Mouse (Mus musculus): ENCODE data around the gene Panx2. TPM values are rescaled to one million over a fixed set of nuclear protein-coding genes. Genes with fewer than 3 reads are reported as not detected.

The Panx2 gene
- polyA plus RNA-seq, 1 experiment from 2014 or later = 0.40 TPM

DNA sequence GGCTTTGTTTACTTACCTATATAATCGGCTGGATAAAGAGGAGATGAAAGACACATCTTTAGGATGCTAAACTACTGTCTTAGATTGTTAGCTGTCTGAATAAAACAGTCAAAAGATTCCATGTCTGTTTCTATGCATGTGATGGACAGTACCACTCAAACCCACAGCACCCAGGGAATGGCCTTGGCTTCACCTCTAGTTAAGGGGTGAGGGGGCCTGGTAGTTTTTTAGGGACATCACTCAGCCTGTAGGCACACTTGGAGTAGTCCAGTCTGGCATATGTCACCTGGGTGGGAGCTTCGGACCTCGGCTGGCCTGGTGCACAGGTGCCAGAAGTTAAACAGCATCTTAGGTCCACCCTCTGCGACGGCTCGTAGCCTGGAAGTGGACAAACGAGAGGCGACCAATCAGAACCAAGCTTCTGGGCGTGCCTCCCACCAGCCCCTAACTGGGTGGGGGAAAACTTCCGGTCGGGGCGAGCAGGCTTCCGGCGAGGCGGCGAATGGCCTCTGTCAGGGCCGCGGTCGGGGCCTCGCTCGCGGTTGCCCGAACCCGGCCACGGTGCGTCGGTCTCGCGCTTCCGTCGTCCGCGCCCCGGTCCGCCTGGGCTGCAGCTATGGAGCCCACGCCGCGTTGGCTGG is 29.2 kb downstream of the Panx2 start, which contains the start of gene Selenoo:
TSS of gene Selenoo (plus strand) at position 478 of the 641 bp plus-strand sequence.
- peak within 1 kb of the TSS; percentile 95 for H3K4me2 ChIP-seq (ENCODE audit: low read depth, low read length)
- H3K27me3 ChIP-seq (ENCODE audit: control insufficient read depth, insufficient read depth, low read length) = no peaks in the 10 kb centered on the region
- WGBS = under 1% methylated on average over 38 of the region's 38 CpGs
- H3K9me3 ChIP-seq (replicated peaks; ENCODE audit: control insufficient read depth, low read length) = no peaks in the 10 kb centered on the region
- peaks cover 15% of the 10 kb centered on the region for H3K4me1 ChIP-seq (ENCODE audit: control insufficient read depth, insufficient read depth, low read length)
- peak within 1 kb of the TSS; percentile 98 for H3K9ac ChIP-seq (ENCODE audit: low read length)
- peak within 1 kb of the TSS; percentile 94 for H3K4me3 ChIP-seq (replicated peaks; ENCODE audit: low read length)
- peak; percentile 94 for ATAC-seq (ENCODE audit: insufficient read depth, low FRiP score)
- H3K27ac ChIP-seq (ENCODE audit: low read length) = peak within 1 kb of the TSS; percentile 78
- H3K36me3 ChIP-seq (ENCODE audit: control insufficient read depth, insufficient read depth, low read length) = peaks cover 12% of the 10 kb centered on the region

DNA sequence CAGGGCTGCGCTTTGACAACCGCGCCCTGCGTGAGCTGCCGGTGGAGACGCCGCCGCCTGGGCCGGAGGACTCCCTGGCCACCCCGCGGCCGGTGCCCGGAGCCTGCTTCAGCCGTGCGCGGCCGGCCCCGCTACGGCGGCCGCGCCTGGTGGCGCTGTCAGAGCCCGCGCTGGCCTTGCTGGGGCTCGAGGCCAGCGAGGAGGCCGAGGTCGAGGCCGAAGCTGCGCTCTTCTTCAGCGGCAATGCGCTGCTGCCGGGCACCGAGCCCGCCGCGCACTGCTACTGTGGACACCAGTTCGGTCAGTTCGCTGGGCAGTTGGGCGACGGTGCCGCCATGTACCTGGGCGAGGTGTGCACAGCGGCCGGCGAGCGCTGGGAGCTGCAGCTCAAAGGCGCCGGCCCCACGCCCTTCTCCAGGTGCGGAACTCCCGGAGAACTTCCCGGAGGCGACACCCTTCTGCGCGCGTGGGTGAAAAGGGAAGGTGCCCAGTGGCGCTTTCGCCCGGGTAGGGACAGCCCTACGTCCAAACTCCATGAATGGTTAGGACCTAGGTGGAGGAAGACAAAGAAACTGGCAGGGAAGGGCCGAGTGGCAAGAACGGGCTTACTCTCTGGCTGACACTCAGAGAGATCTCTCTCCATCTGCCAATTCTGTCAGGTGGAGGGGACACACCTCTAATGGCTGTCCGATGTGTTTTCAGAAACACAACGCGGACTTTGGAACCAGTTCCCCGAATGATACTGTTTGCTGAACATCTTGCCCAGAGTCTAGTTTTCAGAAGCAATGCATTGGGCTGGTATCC is 29.9 kb downstream of the Panx2 start:
- peaks cover 19% of the 10 kb centered on the region for H3K36me3 ChIP-seq (ENCODE audit: control insufficient read depth, insufficient read depth, low read length)
- no peaks in the 10 kb centered on the region for H3K9me3 ChIP-seq (replicated peaks; ENCODE audit: control insufficient read depth, low read length)
- H3K9ac ChIP-seq (ENCODE audit: low read length) = peak overlapping the region; percentile 98
- 1% methylated on average over 68 of the region's 68 CpGs for WGBS
- no peaks in the 10 kb centered on the region for H3K27me3 ChIP-seq (ENCODE audit: control insufficient read depth, insufficient read depth, low read length)
- H3K4me2 ChIP-seq (ENCODE audit: low read depth, low read length) = peak overlapping the region; percentile 95
- ATAC-seq (ENCODE audit: insufficient read depth, low FRiP score) = peak; percentile 57
- peaks cover 15% of the 10 kb centered on the region for H3K4me1 ChIP-seq (ENCODE audit: control insufficient read depth, insufficient read depth, low read length)
- H3K4me3 ChIP-seq (replicated peaks; ENCODE audit: low read length) = peak overlapping the region; percentile 94
- H3K27ac ChIP-seq (ENCODE audit: low read length) = peak overlapping the region; percentile 78

DNA sequence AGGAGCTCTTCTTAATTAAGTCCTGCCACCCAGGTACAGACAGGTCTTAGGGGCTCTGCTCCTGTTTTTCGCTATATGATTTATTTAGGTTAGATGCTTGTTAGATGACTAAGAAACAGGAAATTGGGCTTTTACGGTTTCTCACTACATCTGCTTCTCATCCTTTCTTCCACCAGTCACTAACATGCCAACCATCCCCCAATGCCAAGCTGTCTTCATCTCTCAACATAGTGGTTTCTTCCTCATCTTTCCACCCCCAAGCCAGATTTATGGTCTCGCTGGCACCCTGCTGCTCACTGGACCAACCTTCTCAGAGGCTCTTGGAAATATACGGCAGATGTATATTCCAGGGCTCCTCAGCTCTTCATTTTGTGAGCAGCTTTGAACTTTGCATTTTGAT is 31.1 kb downstream of the Panx2 start:
- no peaks in the 10 kb centered on the region for H3K27me3 ChIP-seq (ENCODE audit: control insufficient read depth, insufficient read depth, low read length)
- H3K4me1 ChIP-seq (ENCODE audit: control insufficient read depth, insufficient read depth, low read length) = peaks cover 15% of the 10 kb centered on the region
- no peaks in the 10 kb centered on the region for H3K9me3 ChIP-seq (replicated peaks; ENCODE audit: control insufficient read depth, low read length)
- no peak overlapping the region for H3K27ac ChIP-seq (ENCODE audit: low read length)
- WGBS = 74% methylated on average over 4 of the region's 4 CpGs
- no peak for ATAC-seq (ENCODE audit: insufficient read depth, low FRiP score)
- H3K4me3 ChIP-seq (replicated peaks; ENCODE audit: low read length) = no peak overlapping the region
- peaks cover 25% of the 10 kb centered on the region for H3K36me3 ChIP-seq (ENCODE audit: control insufficient read depth, insufficient read depth, low read length)
- no peak overlapping the region for H3K4me2 ChIP-seq (ENCODE audit: low read depth, low read length)
- no peak overlapping the region for H3K9ac ChIP-seq (ENCODE audit: low read length)

DNA sequence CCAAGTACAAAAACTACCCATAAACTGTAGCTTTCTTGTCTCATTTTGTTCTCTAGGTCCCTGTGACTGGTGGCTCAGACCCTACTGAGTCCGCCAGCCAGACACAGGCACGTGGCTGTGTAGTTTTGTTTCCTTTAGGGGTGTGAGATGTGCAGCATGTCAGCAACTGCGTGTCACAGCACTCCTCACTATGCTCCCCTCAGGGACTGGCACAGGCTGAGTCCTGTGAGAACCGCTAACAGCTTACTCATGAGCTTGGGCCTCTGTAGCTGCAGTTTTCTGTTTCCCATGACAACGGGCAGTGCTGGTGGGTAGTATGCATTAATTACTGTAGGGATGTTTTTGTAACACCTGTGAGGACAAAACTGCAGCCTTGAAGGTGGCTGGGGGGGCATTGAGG is 32.6 kb downstream of the Panx2 start:
- no peaks in the 10 kb centered on the region for H3K9me3 ChIP-seq (replicated peaks; ENCODE audit: control insufficient read depth, low read length)
- H3K4me1 ChIP-seq (ENCODE audit: control insufficient read depth, insufficient read depth, low read length) = peaks cover 15% of the 10 kb centered on the region
- H3K4me2 ChIP-seq (ENCODE audit: low read depth, low read length) = no peak overlapping the region
- no peak overlapping the region for H3K27ac ChIP-seq (ENCODE audit: low read length)
- H3K36me3 ChIP-seq (ENCODE audit: control insufficient read depth, insufficient read depth, low read length) = peaks cover 32% of the 10 kb centered on the region
- H3K4me3 ChIP-seq (replicated peaks; ENCODE audit: low read length) = no peak overlapping the region
- no peaks in the 10 kb centered on the region for H3K27me3 ChIP-seq (ENCODE audit: control insufficient read depth, insufficient read depth, low read length)
- no peak for ATAC-seq (ENCODE audit: insufficient read depth, low FRiP score)
- WGBS = 87% methylated on average over 5 of the region's 5 CpGs
- H3K9ac ChIP-seq (ENCODE audit: low read length) = no peak overlapping the region

DNA sequence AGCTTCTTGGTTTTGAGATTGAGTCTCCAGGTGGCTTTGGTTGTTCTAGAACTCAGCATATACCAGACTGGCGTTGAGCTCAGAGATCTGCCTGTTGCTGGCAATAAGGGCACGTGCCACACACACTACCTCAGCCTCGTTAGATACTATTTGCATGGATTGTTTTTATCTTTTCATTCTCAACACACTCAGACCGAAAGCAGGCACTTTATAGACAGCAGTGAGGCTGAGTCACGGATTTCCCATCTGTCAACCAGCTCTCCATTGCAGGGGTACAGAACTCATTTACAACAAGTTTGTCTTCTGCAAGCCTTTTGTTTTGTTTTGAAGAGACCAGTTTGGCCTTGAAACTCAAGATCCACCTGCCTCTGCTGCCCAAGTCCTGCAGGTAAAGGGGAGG is 37.9 kb downstream of the Panx2 start:
- ATAC-seq (ENCODE audit: insufficient read depth, low FRiP score) = no peak
- 91% methylated on average over 5 of the region's 5 CpGs for WGBS
- H3K27ac ChIP-seq (ENCODE audit: low read length) = no peak overlapping the region
- no peaks in the 10 kb centered on the region for H3K9me3 ChIP-seq (replicated peaks; ENCODE audit: control insufficient read depth, low read length)
- H3K36me3 ChIP-seq (ENCODE audit: control insufficient read depth, insufficient read depth, low read length) = peaks cover 54% of the 10 kb centered on the region
- H3K27me3 ChIP-seq (ENCODE audit: control insufficient read depth, insufficient read depth, low read length) = no peaks in the 10 kb centered on the region
- H3K4me3 ChIP-seq (replicated peaks; ENCODE audit: low read length) = no peak overlapping the region
- H3K4me1 ChIP-seq (ENCODE audit: control insufficient read depth, insufficient read depth, low read length) = no peaks in the 10 kb centered on the region
- H3K4me2 ChIP-seq (ENCODE audit: low read depth, low read length) = no peak overlapping the region
- no peak overlapping the region for H3K9ac ChIP-seq (ENCODE audit: low read length)

DNA sequence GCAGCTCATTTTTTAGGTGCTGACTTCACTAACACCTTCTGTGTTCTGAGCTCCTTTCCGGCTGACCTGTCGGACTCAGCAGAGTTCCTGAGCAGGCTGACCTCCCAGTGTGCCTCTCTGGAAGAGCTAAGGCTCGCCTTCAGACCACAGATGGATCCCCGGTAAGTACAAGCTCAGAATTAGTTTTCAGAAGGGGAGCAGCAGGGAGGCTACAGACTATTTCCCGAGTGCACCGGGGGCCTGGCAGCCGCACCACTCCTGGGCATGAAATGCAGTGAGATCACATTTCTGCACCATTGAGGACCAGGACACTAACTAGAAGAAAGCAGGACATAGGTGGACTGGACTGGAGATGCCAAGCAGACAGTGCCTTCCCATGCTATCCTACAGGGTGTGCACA is 39.1 kb downstream of the Panx2 start:
- H3K36me3 ChIP-seq (ENCODE audit: control insufficient read depth, insufficient read depth, low read length) = peaks cover 46% of the 10 kb centered on the region

DNA sequence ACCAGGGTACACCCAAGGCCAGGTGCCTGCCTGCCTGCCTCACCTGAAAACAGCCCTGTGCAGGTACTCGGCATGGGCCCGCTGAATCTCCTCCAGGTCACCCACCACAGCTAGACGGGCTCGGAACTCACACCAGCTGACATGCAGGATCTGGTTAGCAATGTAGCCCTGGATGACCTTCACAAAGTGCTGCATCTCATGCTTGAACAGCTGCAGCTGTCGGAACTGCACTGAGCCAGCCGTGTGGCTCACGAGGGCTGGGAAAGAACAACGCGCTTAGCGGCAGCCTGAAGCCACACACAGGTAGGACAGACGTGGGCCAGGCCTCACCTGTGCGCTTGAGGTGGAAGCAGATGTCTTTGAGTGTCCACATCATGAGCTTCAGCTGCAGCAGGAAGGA is 41.3 kb downstream of the Panx2 start:
- Histone ChIP-seq H3K4me1 (ENCODE audit: control insufficient read depth, insufficient read depth, low read length) (no peaks in the 10 kb centered on the region), H3K27ac (ENCODE audit: low read length) (no peak overlapping the region), H3K4me3 (replicated peaks; ENCODE audit: low read length) (no peak overlapping the region), H3K27me3 (ENCODE audit: control insufficient read depth, insufficient read depth, low read length) (no peaks in the 10 kb centered on the region), H3K4me2 (ENCODE audit: low read depth, low read length) (no peak overlapping the region), H3K9ac (ENCODE audit: low read length) (no peak overlapping the region), H3K9me3 (replicated peaks; ENCODE audit: control insufficient read depth, low read length) (no peaks in the 10 kb centered on the region), H3K36me3 (ENCODE audit: control insufficient read depth, insufficient read depth, low read length) (peaks cover 27% of the 10 kb centered on the region)
- 82% methylated on average over 12 of the region's 12 CpGs for WGBS
- no peak for ATAC-seq (ENCODE audit: insufficient read depth, low FRiP score)

More for the DNA sequence above, 39.1 kb downstream of the Panx2 start:
- Histone ChIP-seq H3K4me2 (ENCODE audit: low read depth, low read length) (no peak overlapping the region), H3K27ac (ENCODE audit: low read length) (no peak overlapping the region), H3K9ac (ENCODE audit: low read length) (no peak overlapping the region), H3K27me3 (ENCODE audit: control insufficient read depth, insufficient read depth, low read length) (no peaks in the 10 kb centered on the region), H3K4me1 (ENCODE audit: control insufficient read depth, insufficient read depth, low read length) (no peaks in the 10 kb centered on the region), H3K4me3 (replicated peaks; ENCODE audit: low read length) (no peak overlapping the region), H3K9me3 (replicated peaks; ENCODE audit: control insufficient read depth, low read length) (no peaks in the 10 kb centered on the region)
- 91% methylated on average over 7 of the region's 7 CpGs for WGBS
- ATAC-seq (ENCODE audit: insufficient read depth, low FRiP score) = no peak

DNA sequence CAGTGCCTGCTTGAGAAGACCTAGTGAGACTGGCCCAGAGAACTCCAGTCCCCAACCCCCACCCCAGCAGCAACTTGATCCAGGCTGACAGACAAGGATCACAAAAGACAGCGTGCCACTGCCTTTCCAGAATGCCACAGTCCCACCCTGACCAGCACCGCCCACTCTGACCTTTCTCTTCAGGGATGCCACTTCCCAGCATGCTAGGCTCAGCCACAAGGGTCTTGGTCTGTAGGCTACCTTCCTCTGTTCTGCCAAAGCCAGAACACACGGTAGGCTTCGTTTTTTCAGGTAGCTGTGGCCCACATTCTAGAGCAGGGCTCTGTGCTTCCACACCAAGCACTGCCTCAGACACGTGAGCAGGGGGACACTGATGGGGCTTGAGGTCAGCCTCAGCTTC is 43.1 kb downstream of the Panx2 start:
- 78% methylated on average over 5 of the region's 5 CpGs for WGBS
- ATAC-seq (ENCODE audit: insufficient read depth, low FRiP score) = no peak
- H3K9ac ChIP-seq (ENCODE audit: low read length) = no peak overlapping the region
- H3K4me1 ChIP-seq (ENCODE audit: control insufficient read depth, insufficient read depth, low read length) = no peaks in the 10 kb centered on the region
- H3K36me3 ChIP-seq (ENCODE audit: control insufficient read depth, insufficient read depth, low read length) = peaks cover 21% of the 10 kb centered on the region
- H3K9me3 ChIP-seq (replicated peaks; ENCODE audit: control insufficient read depth, low read length) = no peaks in the 10 kb centered on the region
- no peaks in the 10 kb centered on the region for H3K27me3 ChIP-seq (ENCODE audit: control insufficient read depth, insufficient read depth, low read length)
- H3K4me2 ChIP-seq (ENCODE audit: low read depth, low read length) = no peak overlapping the region
- no peak overlapping the region for H3K4me3 ChIP-seq (replicated peaks; ENCODE audit: low read length)
- no peak overlapping the region for H3K27ac ChIP-seq (ENCODE audit: low read length)

DNA sequence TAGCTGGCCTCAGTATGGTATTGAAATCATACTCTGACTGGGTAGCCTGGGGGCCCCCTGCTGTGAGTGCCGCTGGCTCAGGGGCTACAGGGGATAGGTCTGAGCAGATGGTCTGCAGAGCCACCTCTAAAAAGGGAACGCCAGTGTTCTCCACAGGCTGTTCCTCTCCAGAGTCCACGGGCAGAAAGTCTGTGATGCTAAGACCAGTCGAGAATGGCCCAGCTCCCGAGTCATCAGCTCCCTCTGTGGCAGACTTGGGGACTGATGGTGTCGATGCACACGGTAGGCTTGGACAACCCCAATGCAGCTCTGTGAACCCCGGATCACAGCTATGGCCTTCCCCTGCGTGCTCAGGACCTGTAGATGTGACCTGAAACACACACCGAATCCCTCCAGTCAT is 44.4 kb downstream of the Panx2 start:
- no peak overlapping the region for H3K9ac ChIP-seq (ENCODE audit: low read length)
- H3K4me3 ChIP-seq (replicated peaks; ENCODE audit: low read length) = no peak overlapping the region
- WGBS = 86% methylated on average over 10 of the region's 10 CpGs
- no peaks in the 10 kb centered on the region for H3K4me1 ChIP-seq (ENCODE audit: control insufficient read depth, insufficient read depth, low read length)
- no peak overlapping the region for H3K4me2 ChIP-seq (ENCODE audit: low read depth, low read length)
- H3K9me3 ChIP-seq (replicated peaks; ENCODE audit: control insufficient read depth, low read length) = no peaks in the 10 kb centered on the region
- peaks cover 21% of the 10 kb centered on the region for H3K36me3 ChIP-seq (ENCODE audit: control insufficient read depth, insufficient read depth, low read length)
- no peak for ATAC-seq (ENCODE audit: insufficient read depth, low FRiP score)
- no peak overlapping the region for H3K27ac ChIP-seq (ENCODE audit: low read length)
- no peaks in the 10 kb centered on the region for H3K27me3 ChIP-seq (ENCODE audit: control insufficient read depth, insufficient read depth, low read length)

All from stomach, embryonic 16.5 days (tissue).